8 mouse cellular contexts compared by ENCODE assay signal in the genomic region with DNA sequence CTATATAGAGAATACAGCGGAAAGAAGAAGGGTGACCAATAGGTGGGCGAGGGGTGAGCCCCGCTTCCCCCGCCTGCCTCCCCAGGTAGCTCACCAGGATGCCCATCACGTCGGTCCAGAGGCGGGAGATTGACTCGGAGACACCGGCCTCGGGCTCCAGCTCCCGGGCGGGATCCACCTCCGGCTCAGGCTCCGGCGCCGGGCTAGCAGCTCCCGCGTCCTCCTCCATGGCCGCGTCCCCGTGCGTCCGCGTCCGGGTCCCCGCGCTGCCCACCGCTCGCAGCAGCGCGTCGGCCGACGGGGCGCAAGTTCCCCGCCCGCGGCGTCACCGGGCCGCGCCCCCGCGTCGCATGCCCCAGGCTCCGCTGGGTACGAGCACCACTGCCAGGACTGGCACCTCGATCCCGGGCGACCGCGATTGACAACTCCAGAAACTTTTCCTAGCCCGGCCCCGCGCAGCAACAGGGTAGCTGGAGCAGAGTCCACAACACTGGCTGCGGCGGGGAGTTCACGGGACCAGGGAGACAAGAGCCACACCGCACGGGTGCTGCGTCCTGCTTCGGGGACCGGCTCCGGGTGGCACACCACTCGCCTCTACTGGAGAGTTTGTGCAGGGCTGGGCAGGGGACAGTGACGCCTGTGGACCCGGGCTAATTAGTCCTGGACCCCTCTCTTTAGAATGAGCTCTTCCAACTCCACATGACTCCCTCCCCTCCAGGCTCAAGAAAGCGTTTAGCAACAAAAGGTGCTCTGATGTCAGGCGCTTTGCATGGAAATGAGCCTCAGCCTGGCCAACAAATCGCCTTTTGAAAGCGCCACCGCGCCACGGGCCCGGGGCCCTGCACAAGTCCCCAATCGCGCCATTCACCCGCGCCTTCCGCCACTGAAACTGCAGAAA. TPM values are rescaled to one million over a fixed set of nuclear protein-coding genes. Genes with fewer than 3 reads are reported as not detected.
DNase-seq lines count a peak whose midpoint lies in the region; ATAC-seq lines count a peak whose summit lies in the region.

A gene (minus strand): TSS at position 441 of the 898 bp plus-strand sequence.

- DNase-seq in adrenal gland, postnatal 14 days = peak; percentile 93
- DNase-seq in embryo, embryonic 11.5 days (ENCODE audit: low read depth, low spot score) = peak; percentile 80
- DNase-seq in gonadal fat pad, adult 2 months (ENCODE audit: low read depth) = peak; percentile 61
- DNase-seq in left cerebral cortex, postnatal 25 days (ENCODE audit: low spot score in 2 of 2) = peak; percentile 70
- DNase-seq in right cerebral cortex, postnatal 36 days (ENCODE audit: low spot score in 2 of 2) = peak; percentile 63 to 65
- DNase-seq in urinary bladder, postnatal 36 days (ENCODE audit: low spot score in 2 of 2) = peak; percentile 84 to 90

- no peaks in the 10 kb centered on the region for H3K9me3 ChIP-seq in intestine, embryonic 16.5 days (ENCODE audit: control insufficient read depth, low read length)

- H3K27me3 ChIP-seq in intestine, embryonic 16.5 days (replicated peaks; ENCODE audit: control insufficient read depth, insufficient read depth, low read length) = no peaks in the 10 kb centered on the region

- WGBS in intestine, embryonic 16.5 days = under 1% methylated on average over 80 of the region's 80 CpGs

- peak; percentile 91 for ATAC-seq in intestine, embryonic 16.5 days
- peak; percentile 85 for ATAC-seq in megakaryocyte-erythroid progenitor cell, adult 5-6 weeks (replicated peaks; ENCODE audit: low FRiP score, low TSS enrichment, poor library complexity, severe bottlenecking)

- peaks cover 15% of the 10 kb centered on the region for H3K4me1 ChIP-seq in intestine, embryonic 16.5 days (ENCODE audit: control insufficient read depth, insufficient read depth, low read length)

- H3K4me3 ChIP-seq in intestine, embryonic 16.5 days (ENCODE audit: low read length) = peak within 1 kb of the TSS; percentile 83

- H3K4me2 ChIP-seq in intestine, embryonic 16.5 days (ENCODE audit: low read depth, low read length) = peak within 1 kb of the TSS; percentile 82

- H3K36me3 ChIP-seq in intestine, embryonic 16.5 days (ENCODE audit: control insufficient read depth, insufficient read depth, low read length) = no peaks in the 10 kb centered on the region

- intact Hi-C loops in left cerebral cortex, postnatal 25 days (cut with DNase I) = loop anchor here (2.0 kb wide), 1 partner anchor 91 kb away; no protein-coding TSS in a partner anchor

- H3K9ac ChIP-seq in intestine, embryonic 16.5 days (ENCODE audit: low read depth, low read length) = peak within 1 kb of the TSS; percentile 84

- H3K27ac ChIP-seq in intestine, embryonic 16.5 days (ENCODE audit: low read length) = peak within 1 kb of the TSS; percentile 99

RNA-seq across cellular contexts. Expression of the gene that starts here (rescaled TPM):
- 40.4 and 50.1 TPM in 2 replicates for total RNA-seq in adrenal gland, postnatal 14 days (2021)
- polyA plus RNA-seq in gonadal fat pad, adult 2 months (2012; rRNA removed) = 19.3 and 21.4 TPM in 2 replicates
- polyA plus RNA-seq in intestine, embryonic 16.5 days (2015; fragmentation: Nextera tagmentation; extraction: Ambion mirVana) = 2.3 and 2.8 TPM in 2 replicates
- total RNA-seq in left cerebral cortex, postnatal 25 days (2021) = 10 to 100 TPM; 50.2 to 50.5 TPM
- 0.84 and 1.7 TPM in 2 replicates for total RNA-seq in megakaryocyte-erythroid progenitor cell, adult 5-6 weeks (2014; fragmentation: Nextera tagmentation)
- total RNA-seq in megakaryocyte-erythroid progenitor cell, adult 5-6 weeks (2017) = 0.23 and 0.61 TPM in 2 replicates

Comparison
In these comparisons a context has a peak if more than half of its experiments do, and no peak if none do; other contexts are left out.
1. Peak in every context shown above with its lines: DNase-seq, ATAC-seq, H3K4me3 ChIP-seq and H3K27ac ChIP-seq.
2. RNA of the gene that starts here (total RNA-seq): 50.2 to 50.5 TPM in left cerebral cortex, postnatal 25 days and 40.4 to 50.1 TPM in adrenal gland, postnatal 14 days; 0.23 to 1.7 TPM in megakaryocyte-erythroid progenitor cell, adult 5-6 weeks; every median in the first group is over 10 times any median in the second.